In the genomic region with DNA sequence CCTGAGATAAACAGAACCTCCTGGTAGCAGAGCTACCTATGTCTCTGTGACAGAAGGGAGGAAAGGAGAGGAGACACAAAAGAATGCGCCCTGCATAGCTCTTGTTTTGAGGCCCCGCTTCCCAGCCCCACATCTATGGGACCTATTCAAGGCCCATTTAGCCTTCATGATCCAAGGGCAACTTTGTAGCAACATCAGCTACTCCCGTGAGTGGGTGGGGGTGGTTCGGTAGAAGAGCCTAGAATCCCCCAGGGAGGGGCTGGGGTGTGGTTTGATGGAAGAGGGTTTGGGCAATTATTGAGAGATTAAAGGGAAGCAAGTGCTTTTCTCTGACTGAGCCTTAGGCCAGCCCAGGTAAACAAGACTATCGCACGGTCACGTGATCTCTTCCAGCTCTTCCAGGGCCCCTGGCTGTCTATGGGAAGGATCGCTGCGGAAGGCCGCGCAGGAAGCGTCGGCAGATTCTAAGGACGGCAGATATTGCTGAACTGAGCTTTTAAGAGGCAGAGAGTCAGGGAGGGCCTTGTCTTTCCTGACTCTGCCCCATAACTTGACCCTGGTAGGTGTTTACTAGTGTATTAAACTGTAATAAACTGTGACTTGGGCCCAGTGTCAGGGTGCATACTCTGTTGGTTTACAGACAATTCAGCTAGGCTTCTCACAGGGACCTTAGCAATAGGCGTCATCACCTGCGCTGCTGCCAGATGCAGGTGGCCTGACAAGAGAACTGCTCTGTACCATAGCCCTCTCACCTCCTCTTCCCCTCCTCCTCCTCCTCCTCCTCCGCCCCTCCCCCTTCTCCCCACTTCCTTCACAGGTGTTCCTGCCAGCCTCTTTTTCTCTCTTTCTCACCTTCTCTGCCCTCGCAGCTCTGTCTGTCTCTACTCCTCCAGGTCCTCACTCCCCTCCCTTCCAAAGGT, we compare ENCODE assay signal across 16 mouse cellular contexts. TPM values are rescaled to one million over a fixed set of nuclear protein-coding genes. Genes with fewer than 3 reads are reported as not detected.
DNase-seq lines count a peak whose midpoint lies in the region; ATAC-seq lines count a peak whose summit lies in the region.
"Had no signal": no experiment of that assay in that cellular context is flagged by ENCODE, and none has a peak within 500 bp of the region (broad histone marks: within the 10 kb centered on the region; RNA-seq: fewer than 3 reads in every experiment).

No protein-coding gene starts in this region.

- H3K9ac ChIP-seq in heart, embryonic 14.5 days (ENCODE audit: low read length): peak overlapping the region; percentile 21; the same call in 1 of the 2 replicates
- H3K9ac ChIP-seq in intestine, embryonic 15.5 days: no peak overlapping the region
- H3K9ac ChIP-seq in hindbrain, embryonic 14.5 days: no peak overlapping the region
- H3K9ac ChIP-seq: midbrain, embryonic 12.5 days; neural tube, embryonic 12.5 days had no signal

- H3K4me2 ChIP-seq in heart, embryonic 14.5 days (ENCODE audit: low read length): peak overlapping the region; percentile 32; the same call in 1 of the 2 replicates
- H3K4me2 ChIP-seq in intestine, embryonic 15.5 days (replicated peaks): peak overlapping the region; percentile 29
- no peak overlapping the region for H3K4me2 ChIP-seq in hindbrain, embryonic 14.5 days (replicated peaks)
- H3K4me2 ChIP-seq: midbrain, embryonic 12.5 days; neural tube, embryonic 12.5 days had no signal

- no peak for DNase-seq in heart, postnatal 36 days
- DNase-seq in ES-CJ7 (ENCODE audit: low read depth, low spot score): peak; percentile 35
- DNase-seq in thymus, postnatal 0 days (ENCODE audit: low spot score): peak; percentile 73
- no peak for DNase-seq in hindbrain, embryonic 14.5 days (ENCODE audit: low spot score)
- no peak for DNase-seq in right cerebral cortex, postnatal 4 days
- DNase-seq: adrenal gland, postnatal 25 days; cerebellum, postnatal 36 days; kidney, adult 18-20 months; retina, postnatal 1 day had no signal

- H3K4me1 ChIP-seq in heart, embryonic 14.5 days (ENCODE audit: control insufficient read depth in 2 of 2, insufficient read depth in 2 of 2, low read length in 2 of 2): peaks cover 5 to 6% of the 10 kb centered on the region in 2 experiments; a peak in 3 of 4 replicates
- peaks cover 15% of the 10 kb centered on the region for H3K4me1 ChIP-seq in intestine, embryonic 15.5 days (replicated peaks)
- H3K4me1 ChIP-seq in hindbrain, embryonic 14.5 days (replicated peaks; ENCODE audit: control insufficient read depth, insufficient read depth, low read length): no peaks in the 10 kb centered on the region
- H3K4me1 ChIP-seq: midbrain, embryonic 12.5 days; neural tube, embryonic 12.5 days had no signal

- no peaks in the 10 kb centered on the region for H3K9me3 ChIP-seq in heart, embryonic 14.5 days (ENCODE audit: control insufficient read depth, low read length)
- H3K9me3 ChIP-seq in intestine, embryonic 15.5 days: no peaks in the 10 kb centered on the region
- H3K9me3 ChIP-seq in hindbrain, embryonic 14.5 days (ENCODE audit: control insufficient read depth, low read length): no peaks in the 10 kb centered on the region
- H3K9me3 ChIP-seq: midbrain, embryonic 12.5 days; neural tube, embryonic 12.5 days had no signal

- H3K27me3 ChIP-seq in heart, embryonic 14.5 days (ENCODE audit: control insufficient read depth, insufficient read depth, low read length): no peaks in the 10 kb centered on the region
- H3K27me3 ChIP-seq in intestine, embryonic 15.5 days (replicated peaks): no peaks in the 10 kb centered on the region
- no peaks in the 10 kb centered on the region for H3K27me3 ChIP-seq in hindbrain, embryonic 14.5 days (ENCODE audit: control insufficient read depth, insufficient read depth, low read length)
- H3K27me3 ChIP-seq: CH12.LX; midbrain, embryonic 12.5 days; neural tube, embryonic 12.5 days had no signal

- no peak for ATAC-seq in heart, embryonic 14.5 days (ENCODE audit: insufficient number of reproducible peaks, insufficient read depth, low FRiP score, low read depth)
- peak; percentile 78 for ATAC-seq in intestine, embryonic 15.5 days
- ATAC-seq in hindbrain, embryonic 14.5 days (ENCODE audit: low FRiP score): no peak

- intact Hi-C loops in heart, postnatal 36 days (cut with DNase I): no loop called here

- no peak overlapping the region for H3K27ac ChIP-seq in heart, embryonic 14.5 days (replicated peaks in 1 of 2; ENCODE audit: control insufficient read depth in 1 of 2, insufficient read depth in 1 of 2, low read depth in 2 of 2, low read length in 2 of 2)
- H3K27ac ChIP-seq in intestine, embryonic 15.5 days: peak overlapping the region; percentile 45; the same call in 1 of the 2 replicates
- no peak overlapping the region for H3K27ac ChIP-seq in hindbrain, embryonic 14.5 days
- H3K27ac ChIP-seq: midbrain, embryonic 12.5 days; neural tube, embryonic 12.5 days had no signal

- H3K36me3 ChIP-seq in heart, embryonic 14.5 days (ENCODE audit: control insufficient read depth, insufficient read depth, low read length): no peaks in the 10 kb centered on the region
- no peaks in the 10 kb centered on the region for H3K36me3 ChIP-seq in intestine, embryonic 15.5 days
- H3K36me3 ChIP-seq in hindbrain, embryonic 14.5 days (replicated peaks; ENCODE audit: control insufficient read depth, insufficient read depth): no peaks in the 10 kb centered on the region
- H3K36me3 ChIP-seq: midbrain, embryonic 12.5 days; neural tube, embryonic 12.5 days had no signal

- H3K4me3 ChIP-seq in heart, embryonic 14.5 days (ENCODE audit: control insufficient read depth in 1 of 2, insufficient read depth in 1 of 2, low read depth in 1 of 2, low read length in 2 of 2): no peak overlapping the region
- H3K4me3 ChIP-seq in intestine, embryonic 15.5 days (replicated peaks): no peak overlapping the region
- no peak overlapping the region for H3K4me3 ChIP-seq in hindbrain, embryonic 14.5 days (replicated peaks; ENCODE audit: low read length)
- H3K4me3 ChIP-seq: midbrain, embryonic 12.5 days; neural tube, embryonic 12.5 days had no signal

- WGBS in heart, embryonic 14.5 days: 35% methylated on average over 18 of the region's 18 CpGs
- WGBS in intestine, embryonic 15.5 days: 36% methylated on average over 18 of the region's 18 CpGs
- WGBS in hindbrain, embryonic 14.5 days: 51% methylated on average over 18 of the region's 18 CpGs

RNA-seq across cellular contexts. Expression of a gene that starts 16.1 kb away (rescaled TPM):
- polyA plus RNA-seq in heart, embryonic 14.5 days (2014; fragmentation: Nextera tagmentation; extraction: Ambion mirVana): not detected in 2 replicates
- total RNA-seq in heart, postnatal 36 days (2021): not detected
- polyA plus RNA-seq in intestine, embryonic 15.5 days (2015; fragmentation: Nextera tagmentation; extraction: Ambion mirVana): 0.18 and 0.30 TPM in 2 replicates
- polyA plus RNA-seq in thymus, postnatal 0 days (2015; fragmentation: Nextera tagmentation; extraction: Ambion mirVana): 17.5 and 20.5 TPM in 2 replicates
- polyA plus RNA-seq in hindbrain, embryonic 14.5 days (2014; fragmentation: Nextera tagmentation; extraction: Ambion mirVana): not detected in 2 replicates
- total RNA-seq: adrenal gland, postnatal 25 days; layer of hippocampus, adult 8-10 months had no signal
- polyA plus RNA-seq: limb, embryonic 11.5 days; midbrain, embryonic 12.5 days; neural tube, embryonic 12.5 days had no signal

RNA-seq across cellular contexts. Expression of a gene that starts 17.9 kb away (rescaled TPM):
- polyA plus RNA-seq in heart, embryonic 14.5 days (2014; fragmentation: Nextera tagmentation; extraction: Ambion mirVana): 0.07 TPM in 1 of 2 replicates, not detected in the other
- total RNA-seq in heart, postnatal 36 days (2021): not detected
- 0.38 and 0.73 TPM in 2 replicates for polyA plus RNA-seq in intestine, embryonic 15.5 days (2015; fragmentation: Nextera tagmentation; extraction: Ambion mirVana)
- polyA plus RNA-seq in thymus, postnatal 0 days (2015; fragmentation: Nextera tagmentation; extraction: Ambion mirVana): 1.4 and 3.2 TPM in 2 replicates
- polyA plus RNA-seq in hindbrain, embryonic 14.5 days (2014; fragmentation: Nextera tagmentation; extraction: Ambion mirVana): not detected in 2 replicates
- total RNA-seq: adrenal gland, postnatal 25 days had no signal
- polyA plus RNA-seq: midbrain, embryonic 12.5 days; neural tube, embryonic 12.5 days had no signal

RNA-seq across cellular contexts. Expression of a gene that starts 22.4 kb away (rescaled TPM):
- 0.23 and 0.41 TPM in 2 replicates for polyA plus RNA-seq in heart, embryonic 14.5 days (2014; fragmentation: Nextera tagmentation; extraction: Ambion mirVana)
- total RNA-seq in heart, postnatal 36 days (2021): under 1 TPM in 1 of 2 experiments, not detected in 1; 0.30 TPM
- polyA plus RNA-seq in intestine, embryonic 15.5 days (2015; fragmentation: Nextera tagmentation; extraction: Ambion mirVana): 0.13 TPM in 1 of 2 replicates, not detected in the other
- polyA plus RNA-seq in thymus, postnatal 0 days (2015; fragmentation: Nextera tagmentation; extraction: Ambion mirVana): 0.08 and 0.16 TPM in 2 replicates
- not detected in 2 replicates for polyA plus RNA-seq in hindbrain, embryonic 14.5 days (2014; fragmentation: Nextera tagmentation; extraction: Ambion mirVana)
- polyA plus RNA-seq: limb, embryonic 11.5 days; neural tube, embryonic 12.5 days had no signal

RNA-seq across cellular contexts. Expression of a gene that starts 28.1 kb away (rescaled TPM):
- 22.4 and 24.3 TPM in 2 replicates for polyA plus RNA-seq in heart, embryonic 14.5 days (2014; fragmentation: Nextera tagmentation; extraction: Ambion mirVana)
- total RNA-seq in heart, postnatal 36 days (2021): 10 to 100 TPM; 30.0 to 31.8 TPM
- 9.8 and 9.9 TPM in 2 replicates for polyA plus RNA-seq in intestine, embryonic 15.5 days (2015; fragmentation: Nextera tagmentation; extraction: Ambion mirVana)
- polyA plus RNA-seq in thymus, postnatal 0 days (2015; fragmentation: Nextera tagmentation; extraction: Ambion mirVana): 2.9 and 4.4 TPM in 2 replicates
- polyA plus RNA-seq in hindbrain, embryonic 14.5 days (2014; fragmentation: Nextera tagmentation; extraction: Ambion mirVana): 17.2 and 18.3 TPM in 2 replicates

RNA-seq across cellular contexts. Expression of a gene that starts 29.3 kb away (rescaled TPM):
- polyA plus RNA-seq in heart, embryonic 14.5 days (2014; fragmentation: Nextera tagmentation; extraction: Ambion mirVana): 66.0 and 72.0 TPM in 2 replicates
- 100 to 1,000 TPM; 232 to 235 TPM for total RNA-seq in heart, postnatal 36 days (2021)
- polyA plus RNA-seq in intestine, embryonic 15.5 days (2015; fragmentation: Nextera tagmentation; extraction: Ambion mirVana): 59.5 and 67.6 TPM in 2 replicates
- 86.5 and 87.3 TPM in 2 replicates for polyA plus RNA-seq in thymus, postnatal 0 days (2015; fragmentation: Nextera tagmentation; extraction: Ambion mirVana)
- 17.4 and 19.0 TPM in 2 replicates for polyA plus RNA-seq in hindbrain, embryonic 14.5 days (2014; fragmentation: Nextera tagmentation; extraction: Ambion mirVana)

Comparison
In these comparisons a context has a peak if more than half of its experiments do, and no peak if none do; other contexts are left out.
1. DNase-seq: peak in ES-CJ7 (single experiment) and thymus, postnatal 0 days (single experiment); none in heart, postnatal 36 days (0 of 2), hindbrain, embryonic 14.5 days (single experiment) and right cerebral cortex, postnatal 4 days (single experiment).
2. RNA of a gene that starts 16.1 kb away (polyA plus RNA-seq): 17.5 to 20.5 TPM in thymus, postnatal 0 days; 0.18 to 0.30 TPM in intestine, embryonic 15.5 days, not detected in heart, embryonic 14.5 days and not detected in hindbrain, embryonic 14.5 days; every median in the first group is over 10 times any median in the second.